Mouse (Mus musculus) adrenal gland, adult 2 months (tissue): ENCODE measurements around the gene Thap12. TPM values are rescaled to one million over a fixed set of nuclear protein-coding genes. Genes with fewer than 3 reads are reported as not detected.

Experiments
- DNase-seq: peaks from one replicate; pipeline ENCODE4 v3.0.0; 2021
- polyA plus RNA-seq: library from polyadenylated mRNA; depleted of rRNA; stranded (reverse); fragments of >200 nt; gene quantifications from 2 replicates; pipeline ENCODE4 v1.2.3, GENCODE M21; 2012
- total RNA-seq, 2 experiments: library from RNA; stranded (reverse); gene quantifications; 2 replicates each; pipeline ENCODE4 v1.2.3; 2021

The Thap12 gene
- total and polyA plus RNA-seq, 3 experiments, result 7.0 to 77.4 (median 58.6) TPM

DNA sequence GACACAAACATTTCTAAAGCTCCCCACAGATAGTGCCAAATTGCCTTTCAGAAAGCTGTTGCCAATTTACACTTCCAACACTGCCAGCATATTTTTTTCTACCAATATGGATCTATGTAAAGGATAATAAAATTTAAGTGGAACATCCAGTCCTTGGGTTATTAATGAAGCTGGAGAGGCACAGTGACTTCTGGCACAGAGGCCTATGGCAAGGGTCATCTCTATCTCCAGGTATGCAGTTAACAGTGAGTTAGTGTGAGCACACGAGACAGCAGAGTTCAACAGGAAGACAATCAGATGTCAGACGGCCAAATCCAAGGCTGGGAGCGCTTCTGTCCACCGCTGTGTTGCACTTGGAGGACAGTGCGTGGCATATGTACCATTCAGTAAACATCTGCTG, 4.9 kb upstream of the Thap12 start:
- DNase-seq, result no peak

DNA sequence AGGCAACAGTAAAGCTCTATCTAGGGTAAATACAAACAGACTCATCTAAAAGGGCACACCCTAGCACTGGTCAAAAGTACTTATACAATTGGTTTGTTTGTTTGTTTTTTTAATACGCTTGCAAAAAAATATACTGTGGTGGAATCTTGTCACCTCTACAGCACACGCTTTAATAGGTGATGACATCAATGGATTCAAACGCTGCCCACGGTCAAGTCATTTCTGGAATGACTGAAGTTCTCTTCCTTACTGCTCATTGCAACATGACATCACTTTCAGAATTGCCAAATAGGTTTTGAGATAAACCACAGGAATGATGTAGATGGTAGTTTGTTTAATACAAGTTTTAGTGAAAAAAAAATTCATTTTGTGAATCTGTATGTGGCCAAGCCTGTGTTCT, 4.3 kb upstream of the Thap12 start:
- DNase-seq, result no peak

DNA sequence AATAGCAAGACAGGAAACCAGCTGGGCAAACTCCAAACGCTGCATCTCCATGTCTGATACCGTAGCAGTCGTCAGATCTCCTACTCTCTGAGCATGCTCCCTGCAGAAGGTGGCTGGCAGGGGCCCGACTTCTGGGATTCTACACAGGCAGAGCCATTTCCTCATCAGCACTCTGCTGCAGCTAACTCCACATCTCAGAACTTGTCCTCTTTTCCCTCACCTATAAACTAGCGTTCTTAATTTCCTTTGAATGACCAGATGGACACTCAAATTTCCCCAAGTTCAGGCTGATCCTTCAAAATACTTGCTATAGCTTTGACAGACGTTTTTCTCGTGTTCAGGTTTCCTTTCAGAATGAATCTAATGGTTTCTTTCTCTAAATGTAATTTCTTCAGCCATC, 1.1 kb upstream of the Thap12 start:
- DNase-seq, result no peak

GRCm38 (mm10) chr7:98703365-98703881, 520 bp downstream of the Thap12 start:
- DNase-seq, result peak; percentile 62

DNA sequence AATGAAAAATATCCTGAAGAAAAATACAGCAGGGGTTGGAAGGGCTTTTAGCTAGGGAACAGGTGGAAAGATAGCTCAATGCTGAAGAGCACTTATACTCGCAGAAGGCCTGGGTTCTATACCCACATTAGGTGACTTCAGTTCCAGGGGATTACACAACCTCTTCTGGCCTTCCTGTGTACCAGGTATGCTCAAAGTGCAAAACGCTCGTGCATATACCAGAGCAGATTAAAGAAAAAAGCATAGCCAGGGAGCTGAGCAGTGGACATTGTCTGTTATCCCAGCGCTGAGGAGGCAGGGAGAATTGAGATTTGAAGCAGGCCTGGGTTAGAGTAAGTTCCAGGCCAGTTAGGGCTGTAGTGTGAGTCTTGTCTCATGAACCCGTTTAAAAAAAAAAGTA, 1.4 kb downstream of the Thap12 start:
- DNase-seq, result no peak

- DNase-seq, result no peak
Observed at GRCm38 (mm10) chr7:98713661-98714060, 10.8 kb downstream of the Thap12 start.

GRCm38 (mm10) chr7:98717438-98717837, 14.5 kb downstream of the Thap12 start:
- DNase-seq, result no peak

DNA sequence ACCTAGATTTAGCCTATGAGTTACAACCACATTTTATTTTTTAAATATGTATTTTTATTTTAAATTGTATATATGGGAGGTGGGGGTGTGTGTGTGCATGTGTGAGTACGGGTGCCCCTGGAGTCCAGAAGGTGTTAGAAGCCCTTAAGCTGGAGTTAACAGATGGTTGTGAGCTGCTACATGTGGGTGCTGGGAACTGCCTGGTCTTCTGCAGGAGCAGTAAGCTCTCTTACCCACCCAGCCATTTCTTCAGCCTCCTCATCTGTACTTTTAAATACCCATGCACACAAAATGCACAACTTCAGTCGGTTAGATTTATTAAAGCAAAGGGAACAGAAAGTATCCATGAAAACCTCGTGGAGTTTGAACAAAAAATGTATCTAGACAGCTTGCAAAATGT, 16.9 kb downstream of the Thap12 start:
- DNase-seq, result no peak

DNA sequence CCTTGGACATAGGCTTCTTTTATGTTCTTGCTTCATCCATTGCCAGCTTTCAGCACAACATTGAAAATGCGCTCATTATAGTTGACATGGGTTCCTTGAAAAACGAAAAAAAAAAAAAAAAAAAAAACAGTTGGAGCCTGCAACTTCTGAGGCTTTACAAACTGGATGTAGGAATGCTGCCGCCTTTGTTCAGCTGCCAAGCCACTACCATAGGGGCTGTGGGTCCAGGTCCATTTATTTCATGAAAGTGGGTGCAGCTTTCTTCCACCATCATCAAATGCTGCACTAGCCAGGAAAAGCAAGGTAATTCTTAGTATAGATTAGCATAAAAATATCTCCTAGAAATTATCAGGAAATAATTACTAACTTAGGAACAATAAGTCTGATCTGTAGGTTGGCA, 17.8 kb downstream of the Thap12 start:
- DNase-seq, result no peak

GRCm38 (mm10) chr7:98721172-98721571, 18.3 kb downstream of the Thap12 start:
- no peak for DNase-seq

DNA sequence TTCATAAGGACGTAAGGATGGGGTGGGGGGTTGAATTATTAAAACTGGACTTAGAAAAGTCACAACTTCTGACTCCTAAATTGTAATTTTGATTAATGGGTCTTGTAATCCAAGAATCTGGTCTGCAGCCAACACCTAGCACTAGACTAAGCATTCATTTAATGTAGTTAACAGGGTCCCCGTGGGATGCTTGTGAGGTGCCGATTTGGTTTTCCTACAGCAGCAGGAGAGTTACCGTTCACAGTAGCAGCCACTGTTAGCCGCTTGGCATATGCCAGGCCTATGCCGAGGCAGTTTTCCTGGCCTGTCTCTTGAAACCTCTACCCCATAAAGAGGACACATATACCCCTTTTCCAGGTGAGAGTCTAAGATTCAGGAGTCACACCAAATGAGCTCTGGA, 18.7 kb downstream of the Thap12 start:
- no peak for DNase-seq

GRCm38 (mm10) chr7:98725686-98726195, 22.8 kb downstream of the Thap12 start:
- DNase-seq, result no peak

- DNase-seq, result no peak
Observed at GRCm38 (mm10) chr7:98727986-98728385, 25.1 kb downstream of the Thap12 start.

GRCm38 (mm10) chr7:98728499-98728898, 25.6 kb downstream of the Thap12 start:
- no peak for DNase-seq

DNA sequence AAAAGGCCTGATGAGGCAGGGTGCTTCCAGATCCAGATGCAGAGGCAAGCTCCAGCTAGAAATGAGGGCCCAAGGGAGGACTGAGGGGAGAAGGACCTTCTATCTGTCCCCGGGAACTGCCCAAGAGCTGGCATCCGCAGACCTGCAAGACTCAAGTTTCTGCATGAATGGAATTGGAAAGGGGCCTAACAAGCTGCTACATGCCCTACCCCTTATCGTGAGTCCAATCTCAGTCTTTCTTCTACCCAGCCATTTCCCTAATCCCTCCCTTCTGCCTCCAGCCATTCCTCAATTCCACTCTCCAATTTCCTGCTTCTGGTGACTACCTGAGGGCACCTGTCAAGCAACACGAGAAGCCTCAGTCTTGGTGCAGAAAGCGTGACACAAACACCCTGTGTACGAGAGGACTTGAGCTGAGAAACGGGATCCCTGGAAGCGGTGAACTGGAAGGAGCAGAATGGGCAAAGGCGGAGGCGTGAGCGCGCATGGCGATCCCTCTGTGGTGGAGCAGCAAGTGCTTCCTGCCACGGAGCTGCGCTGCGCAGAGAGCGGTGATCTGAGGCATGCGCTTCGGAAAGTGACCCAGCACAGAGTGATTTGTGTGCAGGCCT, 26.9 kb downstream of the Thap12 start:
- DNase-seq, result no peak

- no peak for DNase-seq
Observed at GRCm38 (mm10) chr7:98733958-98734357, 31.1 kb downstream of the Thap12 start.

GRCm38 (mm10) chr7:98734876-98735275, 32.0 kb downstream of the Thap12 start:
- DNase-seq, result no peak

- no peak for DNase-seq
Observed at GRCm38 (mm10) chr7:98736780-98737550, 34.1 kb downstream of the Thap12 start.

DNA sequence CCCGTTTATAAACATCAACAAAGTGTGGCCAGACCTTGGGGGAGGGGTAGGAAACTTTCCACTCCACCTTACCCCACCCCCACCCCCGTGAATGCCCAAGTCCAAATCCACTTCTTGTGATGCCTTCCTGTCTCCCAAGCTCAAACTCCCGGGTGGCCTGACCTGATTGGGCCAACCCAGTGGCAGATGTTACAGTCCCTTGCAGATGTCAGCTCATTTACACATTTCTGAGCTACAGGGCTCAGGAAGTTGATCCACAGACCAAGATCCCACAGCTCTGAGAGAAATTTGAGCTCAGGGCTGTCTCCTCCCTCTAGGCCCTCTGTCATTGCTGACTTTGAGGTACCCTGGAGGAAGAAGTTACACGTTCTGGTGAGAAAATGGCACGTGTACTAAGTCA, 37.5 kb downstream of the Thap12 start:
- no peak for DNase-seq

DNA sequence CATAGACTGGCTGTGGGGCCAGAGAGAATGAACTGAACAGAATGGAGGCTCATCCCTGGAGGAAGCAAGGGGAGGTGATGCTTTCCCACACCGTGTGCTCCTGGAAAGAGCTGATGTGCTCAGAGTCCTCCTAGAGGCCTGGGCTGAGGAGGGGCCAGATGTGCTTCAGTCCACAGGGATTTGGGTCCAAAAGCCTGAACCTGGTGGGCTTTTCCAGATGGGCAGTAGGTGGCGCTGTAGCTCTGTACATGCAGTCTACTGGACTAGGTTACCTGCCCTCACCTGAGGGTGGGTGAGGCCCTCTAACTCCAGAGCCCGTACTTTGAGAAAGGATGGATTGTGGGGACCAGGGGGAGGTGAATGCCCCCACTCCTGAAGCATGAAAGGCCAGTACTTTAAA, 40.4 kb downstream of the Thap12 start:
- DNase-seq, result peak; percentile 53

DNA sequence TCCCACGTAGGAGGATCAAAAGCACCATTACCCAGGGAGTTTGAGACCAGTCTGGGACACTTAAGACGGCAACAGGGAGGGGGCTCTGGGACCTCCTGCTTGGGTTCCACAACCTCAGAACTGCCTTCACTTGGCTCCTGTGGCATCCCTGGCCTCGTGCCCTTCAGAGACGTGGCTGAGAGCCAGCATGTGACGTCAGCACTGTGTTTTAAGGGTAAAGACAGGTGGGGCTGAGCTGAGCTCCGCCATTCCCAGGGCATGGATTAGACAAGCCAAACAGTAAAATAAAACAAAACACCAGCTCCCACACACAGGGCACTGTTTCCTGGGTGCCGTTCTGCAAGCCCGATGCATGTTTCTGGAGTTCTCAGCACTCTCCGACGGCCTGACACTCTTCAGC, 47.5 kb downstream of the Thap12 start:
- DNase-seq, result peak; percentile 12

- no peak for DNase-seq
Observed at GRCm38 (mm10) chr7:98752680-98753079, 49.8 kb downstream of the Thap12 start.

GRCm38 (mm10) chr7:98756050-98756449, 53.1 kb downstream of the Thap12 start:
- DNase-seq, result no peak

DNA sequence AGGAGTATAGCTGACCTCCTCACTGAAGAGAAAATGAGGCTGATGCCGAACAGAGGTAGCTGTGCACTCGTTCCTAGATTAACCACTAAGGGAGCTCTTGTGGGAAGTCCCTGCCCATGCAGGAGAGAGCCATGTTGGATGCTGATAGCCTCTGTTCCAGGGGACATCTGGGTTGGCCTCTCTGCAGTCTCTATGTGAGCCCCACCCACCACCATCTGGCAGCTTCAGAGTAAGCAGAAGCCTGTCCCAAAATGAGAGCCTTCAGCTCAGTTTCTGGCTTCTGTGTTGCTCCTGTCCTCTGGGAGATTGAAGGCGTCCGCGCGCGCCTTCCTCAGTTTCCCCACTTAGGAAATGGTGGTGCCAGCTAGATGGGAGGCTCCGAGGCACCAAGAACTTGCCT, 53.7 kb downstream of the Thap12 start:
- DNase-seq, result no peak
